Comparison of ENCODE assay signal across 20 mouse cellular contexts in genomic region chr8:26563151-26563550, GRCm38 (mm10).
DNase-seq lines count a peak whose midpoint lies in the region; ATAC-seq and TF ChIP-seq lines count a peak whose summit lies in the region.
"Had no signal": no experiment of that assay in that cellular context is flagged by ENCODE, and none has a peak within 500 bp of the region (broad histone marks: within the 10 kb centered on the region; RNA-seq: fewer than 3 reads in every experiment).

No protein-coding gene starts in this region.

- 89% methylated on average over 2 of the region's 2 CpGs for WGBS in neural tube, embryonic 15.5 days
- WGBS in large intestine, adult 2 months = 34% methylated on average over 2 of the region's 2 CpGs
- 42% methylated on average over 2 of the region's 2 CpGs for WGBS in stomach, postnatal 0 days

- DNase-seq in heart, adult 11 months = peak; percentile 66
- no peak for DNase-seq in heart, postnatal 36 days
- peak; percentile 3 for DNase-seq in neural tube, embryonic 10.5 days (ENCODE audit: extremely low spot score, low spot score)
- DNase-seq in large intestine, adult 2 months (ENCODE audit: low read depth, low spot score) = peak; percentile 10
- DNase-seq in stomach, postnatal 0 days (ENCODE audit: low spot score) = peak; percentile 21
- DNase-seq in left cerebral cortex, adult 2 months (ENCODE audit: extremely low spot score in 1 of 2, low spot score in 2 of 2) = no peak
- no peak for DNase-seq in layer of hippocampus, postnatal 36 days
- DNase-seq: adrenal gland, adult 8-10 months; adrenal gland, postnatal 36 days; B cell, adult 2 months; cerebellum, adult 2 months; cerebellum, postnatal 10 days; gastrocnemius, postnatal 14 days; heart, postnatal 10 days had no signal

- H3K4me3 ChIP-seq in neural tube, embryonic 15.5 days (replicated peaks) = no peak overlapping the region
- no peak overlapping the region for H3K4me3 ChIP-seq in stomach, postnatal 0 days (ENCODE audit: low read depth, low read length)
- no peak overlapping the region for H3K4me3 ChIP-seq in left cerebral cortex, adult 2 months
- H3K4me3 ChIP-seq: embryonic facial prominence, embryonic 12.5 days had no signal

- no peak overlapping the region for H3K27ac ChIP-seq in neural tube, embryonic 15.5 days (replicated peaks)
- no peak overlapping the region for H3K27ac ChIP-seq in stomach, postnatal 0 days (replicated peaks)
- no peak overlapping the region for H3K27ac ChIP-seq in left cerebral cortex, adult 2 months
- H3K27ac ChIP-seq: embryonic facial prominence, embryonic 12.5 days; hindbrain, embryonic 14.5 days had no signal

- H3K36me3 ChIP-seq in neural tube, embryonic 15.5 days = no peaks in the 10 kb centered on the region
- no peaks in the 10 kb centered on the region for H3K36me3 ChIP-seq in stomach, postnatal 0 days (ENCODE audit: control insufficient read depth, insufficient read depth, low read length)
- H3K36me3 ChIP-seq: embryonic facial prominence, embryonic 12.5 days; G1E had no signal

- intact Hi-C loops in heart, postnatal 36 days (cut with DNase I) = no loop called here
- intact Hi-C loops in left cerebral cortex, adult 2 months (cut with DNase I) = no loop called here

- no peak for TF ChIP-seq EP300 in stomach, postnatal 0 days (optimal IDR thresholded peaks at IDR 0.05)

- H3K27me3 ChIP-seq in neural tube, embryonic 15.5 days (replicated peaks) = 0 out of 2 replicates have a peak, but pooled peaks cover 4% of the 10 kb centered on the region
- no peaks in the 10 kb centered on the region for H3K27me3 ChIP-seq in stomach, postnatal 0 days (ENCODE audit: control insufficient read depth, insufficient read depth, low read length)
- H3K27me3 ChIP-seq: embryonic facial prominence, embryonic 12.5 days had no signal

- no peaks in the 10 kb centered on the region for H3K9me3 ChIP-seq in neural tube, embryonic 15.5 days (replicated peaks)
- H3K9me3 ChIP-seq in stomach, postnatal 0 days (ENCODE audit: control insufficient read depth, low read length) = no peaks in the 10 kb centered on the region
- H3K9me3 ChIP-seq: embryonic facial prominence, embryonic 12.5 days; G1E had no signal

- peaks cover 6% of the 10 kb centered on the region; the same call in 1 of the 2 replicates for H3K4me1 ChIP-seq in neural tube, embryonic 15.5 days
- no peaks in the 10 kb centered on the region for H3K4me1 ChIP-seq in stomach, postnatal 0 days (replicated peaks; ENCODE audit: control insufficient read depth, insufficient read depth)
- H3K4me1 ChIP-seq: embryonic facial prominence, embryonic 12.5 days had no signal

- no peak for ATAC-seq in neural tube, embryonic 15.5 days (ENCODE audit: low FRiP score)
- ATAC-seq in stomach, postnatal 0 days (ENCODE audit: low FRiP score, low TSS enrichment) = peak; percentile 85
- ATAC-seq: CD4-positive, CD25-positive, alpha-beta regulatory T cell, adult 4 months; forebrain, embryonic 16.5 days had no signal

- H3K9ac ChIP-seq in neural tube, embryonic 15.5 days (replicated peaks) = no peak overlapping the region
- H3K9ac ChIP-seq in stomach, postnatal 0 days (ENCODE audit: low read length) = no peak overlapping the region
- H3K9ac ChIP-seq: embryonic facial prominence, embryonic 12.5 days; hindbrain, embryonic 14.5 days had no signal

- no peak for TF ChIP-seq CTCF in stomach, postnatal 0 days (IDR thresholded peaks at IDR 0.05; ENCODE audit: low read depth)
- TF ChIP-seq CTCF in left cerebral cortex, adult 2 months (IDR thresholded peaks at IDR 0.05) = no peak

- H3K4me2 ChIP-seq in neural tube, embryonic 15.5 days = no peak overlapping the region
- H3K4me2 ChIP-seq in stomach, postnatal 0 days (replicated peaks; ENCODE audit: low read depth) = no peak overlapping the region
- H3K4me2 ChIP-seq: embryonic facial prominence, embryonic 12.5 days; hindbrain, embryonic 14.5 days had no signal

Comparison
In these comparisons a context has a peak if more than half of its experiments do, and no peak if none do; other contexts are left out.
1. DNase-seq: peak in heart, adult 11 months (single experiment), neural tube, embryonic 10.5 days (single experiment), large intestine, adult 2 months (single experiment) and stomach, postnatal 0 days (single experiment); none in heart, postnatal 36 days (0 of 2), left cerebral cortex, adult 2 months (0 of 2) and layer of hippocampus, postnatal 36 days (0 of 2).